Mouse (Mus musculus) stomach, postnatal 0 days (tissue): Measurements from ENCODE around the gene Ptk6. TPM values are rescaled to one million over a fixed set of nuclear protein-coding genes. Genes with fewer than 3 reads are reported as not detected.

ENCODE experiments used
- ATAC-seq: fragments of 200-750 bp; cut with Nextera tagmentation; 2 replicates; pipeline ENCODE4 v1.8.0; 2017; ENCODE audit not compliant: low FRiP score, low TSS enrichment
- DNase-seq: peaks from one replicate; pipeline ENCODE4 v3.0.0-alpha.2; 2016; ENCODE audit warnings: low spot score
- H3K27ac ChIP-seq: fragments of 300-500 bp; sonication (generic); replicated peaks from 2 replicates; pipeline ENCODE4 v1.5.1; 2014; ENCODE audit warnings: mild to moderate bottlenecking, control low read depth
- H3K27me3 ChIP-seq: fragments of 300-500 bp; sonication (generic); 2 replicates; pipeline ENCODE4 v1.6.1; 2014; ENCODE audit warnings: low read length; ENCODE audit not compliant: control insufficient read depth, insufficient read depth
- H3K36me3 ChIP-seq: fragments of 300-500 bp; sonication (generic); 2 replicates; pipeline ENCODE4 v1.6.1; 2014; ENCODE audit warnings: low read length, mixed read lengths; ENCODE audit not compliant: control insufficient read depth, insufficient read depth
- H3K4me1 ChIP-seq: fragments of 300-500 bp; sonication (generic); replicated peaks from 2 replicates; pipeline ENCODE4 v1.6.1; 2014; ENCODE audit warnings: antibody characterized with exemption; ENCODE audit not compliant: control insufficient read depth, insufficient read depth
- H3K4me2 ChIP-seq: fragments of 300-500 bp; sonication (generic); replicated peaks from 2 replicates; pipeline ENCODE4 v1.6.1; 2014; ENCODE audit warnings: low read depth, mild to moderate bottlenecking, control low read depth, moderate library complexity
- H3K4me3 ChIP-seq: fragments of 300-500 bp; sonication (generic); 2 replicates; pipeline ENCODE4 v1.5.1; 2014; ENCODE audit warnings: low read depth, low read length, control low read depth
- H3K9ac ChIP-seq: fragments of 300-500 bp; sonication (generic); 2 replicates; pipeline ENCODE4 v1.6.1; 2014; ENCODE audit warnings: mild to moderate bottlenecking, low read length, control low read depth, mixed read lengths
- H3K9me3 ChIP-seq: fragments of 300-500 bp; sonication (generic); 2 replicates; pipeline ENCODE4 v1.6.1; 2016; ENCODE audit warnings: low read length; ENCODE audit not compliant: control insufficient read depth
- CTCF ChIP-seq: IDR thresholded peaks from 2 replicates; pipeline ENCODE4 v1.5.1; 2016; ENCODE audit warnings: antibody characterized with exemption, low read depth, mild to moderate bottlenecking, moderate library complexity
- EP300 ChIP-seq: optimal IDR thresholded peaks from 2 replicates; pipeline ENCODE3; 2016; ENCODE audit warnings: antibody characterized with exemption
- WGBS: fragments of 180-500 bp; shearing (Covaris S2); extraction: QIAGEN DNeasy Blood & Tissue Kit; methylation state at CpG from one replicate; pipeline ENCODE4 v1.1.7; 2014; 5-methylcytosine and 5-hydroxymethylcytosine counted together
- polyA plus RNA-seq: library from polyadenylated mRNA; unstranded; fragments of >200 nt; fragmentation: Nextera tagmentation; extraction: Ambion mirVana; gene quantifications from 2 replicates; pipeline ENCODE4 v1.2.1, GENCODE M21; 2015

Gene Ptk6
- polyA plus RNA-seq, 1 experiment from 2014 or later = 5.9 TPM

- H3K27ac ChIP-seq = no peak overlapping the region
- no peak overlapping the region for H3K9ac ChIP-seq
- 75% methylated on average over 2 of the region's 2 CpGs for WGBS
- ATAC-seq = no peak
- H3K36me3 ChIP-seq = no peaks in the 10 kb centered on the region
- no peak for DNase-seq
- H3K4me1 ChIP-seq = no peaks in the 10 kb centered on the region
- no peaks in the 10 kb centered on the region for H3K27me3 ChIP-seq
- H3K4me2 ChIP-seq = no peak overlapping the region
- TF ChIP-seq EP300 = no peak
- no peak for TF ChIP-seq CTCF
- no peak overlapping the region for H3K4me3 ChIP-seq
- H3K9me3 ChIP-seq = no peaks in the 10 kb centered on the region
Measured at GRCm38 (mm10) chr2:181144675-181145074, 57.9 kb downstream of the Ptk6 start.

Other genes starting within 250 kb of the Ptk6 start
- gene Nkain4, start 248.1 kb downstream of the Ptk6 start, polyA plus RNA-seq = 42.7 and 44.0 TPM in 2 replicates
- gene Arfgap1, start 235.6 kb downstream of the Ptk6 start, polyA plus RNA-seq = 45.1 and 45.2 TPM in 2 replicates
- 0.98 and 1.3 TPM in 2 replicates for gene Col20a1, start 216.3 kb downstream of the Ptk6 start, polyA plus RNA-seq
- gene Chrna4, start 159.2 kb downstream of the Ptk6 start, polyA plus RNA-seq = 0.18 and 0.22 TPM in 2 replicates
- 0.42 and 0.59 TPM in 2 replicates for gene Kcnq2, start 67.5 kb downstream of the Ptk6 start, polyA plus RNA-seq
- gene Eef1a2, start 45.8 kb downstream of the Ptk6 start, polyA plus RNA-seq = 0.40 and 0.42 TPM in 2 replicates
- gene Ppdpf, start 15.5 kb downstream of the Ptk6 start, polyA plus RNA-seq = 294 and 310 TPM in 2 replicates
- 1.7 and 1.8 TPM in 2 replicates for gene Srms, start 10.4 kb upstream of the Ptk6 start, polyA plus RNA-seq
- 0.36 and 0.45 TPM in 2 replicates for gene Fndc11, start 17.2 kb upstream of the Ptk6 start, polyA plus RNA-seq
- 1.6 and 1.7 TPM in 2 replicates for gene Helz2, start 39.2 kb upstream of the Ptk6 start, polyA plus RNA-seq
- gene Gmeb2, start 85.2 kb upstream of the Ptk6 start, polyA plus RNA-seq = 4.9 and 5.5 TPM in 2 replicates
- gene Stmn3, start 111.7 kb upstream of the Ptk6 start, polyA plus RNA-seq = 26.3 and 28.9 TPM in 2 replicates
- 9.0 and 9.3 TPM in 2 replicates for gene Rtel1, start 117.0 kb upstream of the Ptk6 start, polyA plus RNA-seq
- gene Zgpat, start 162.1 kb upstream of the Ptk6 start, polyA plus RNA-seq = 15.5 and 18.2 TPM in 2 replicates
- 30.1 and 33.7 TPM in 2 replicates for gene Arfrp1, start 162.6 kb upstream of the Ptk6 start, polyA plus RNA-seq
- 8.3 and 8.8 TPM in 2 replicates for gene Lime1, start 177.3 kb upstream of the Ptk6 start, polyA plus RNA-seq